Mouse (Mus musculus): ENCODE results near the gene Rnase1.

GRCm38 (mm10) chr14:51101284-51101683 is 45.3 kb downstream of the Rnase1 start:
- TF ChIP-seq CTCF (IDR thresholded peaks at IDR 0.05; ENCODE audit: extremely low read depth, insufficient read depth, insufficient read length, insufficient replicate concordance), result no peak
- no peak for TF ChIP-seq POLR2A (IDR thresholded peaks at IDR 0.05; ENCODE audit: low read depth, low read length)
